Mouse (Mus musculus) olfactory bulb, adult 2 months (tissue): ENCODE results near the gene Tmem189.

Experiments used
- CTCF ChIP-seq: fragments of 200-500 bp; IDR thresholded peaks from 2 replicates; pipeline ENCODE4 v1.5.1; 2012; ENCODE audit warnings: low read depth, mild to moderate bottlenecking, low read length, moderate library complexity; ENCODE audit not compliant: insufficient read depth
- POLR2A ChIP-seq: fragments of 200-500 bp; IDR thresholded peaks from 2 replicates; pipeline ENCODE4 v1.6.1; 2012; ENCODE audit warnings: mild to moderate bottlenecking, low read depth, low read length, moderate library complexity; ENCODE audit not compliant: insufficient read depth

DNA sequence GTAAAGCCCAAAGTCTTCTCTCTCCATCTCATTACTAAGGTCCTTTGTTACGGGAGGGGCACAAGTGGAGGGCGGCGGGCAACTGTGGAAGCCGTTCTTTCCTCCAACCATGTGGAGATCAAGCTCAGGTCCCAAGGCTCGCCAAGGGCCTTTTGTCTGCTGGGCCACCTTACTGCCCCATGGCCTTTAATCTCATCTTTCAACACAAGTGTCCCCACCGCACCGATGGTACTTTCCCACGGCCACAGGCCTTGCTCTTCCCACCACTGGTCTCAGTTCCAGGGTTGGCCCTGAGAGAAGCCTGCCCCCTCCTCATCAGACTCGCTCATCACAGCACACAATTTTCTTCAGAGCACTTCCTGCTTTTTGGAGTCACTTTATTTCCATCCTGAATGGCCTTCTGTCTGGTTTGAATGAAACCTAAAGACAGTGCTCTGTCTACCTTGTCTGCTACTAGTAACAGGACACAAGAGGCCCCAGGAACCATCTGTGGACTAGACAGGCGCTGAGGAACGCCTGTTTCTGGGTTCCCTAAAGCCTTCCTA is 59.9 kb downstream of the Tmem189 start:
- TF ChIP-seq CTCF, result no peak
- TF ChIP-seq POLR2A, result no peak
